Mouse (Mus musculus): ENCODE results near the gene Tcf23.

DNA sequence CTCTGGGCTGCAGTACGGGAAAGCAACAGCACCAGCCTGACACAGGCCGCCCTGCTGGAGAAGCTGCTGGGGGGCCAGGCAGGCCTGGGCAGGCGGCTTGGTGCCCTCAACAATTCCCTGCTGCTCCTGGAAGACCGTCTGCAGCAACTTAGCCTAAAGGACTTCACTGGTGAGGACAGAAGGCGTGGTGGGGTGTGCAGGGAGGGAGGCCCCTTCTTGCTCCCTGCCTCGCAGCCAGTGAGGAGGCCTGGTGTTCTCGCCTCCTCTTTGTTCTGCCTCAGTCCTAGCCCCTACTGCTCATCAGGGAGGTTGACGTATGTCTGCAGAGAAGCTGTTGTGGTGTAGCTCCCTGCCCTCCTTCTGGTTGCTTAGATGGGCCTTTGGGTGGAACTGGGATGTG lies 49.8 kb upstream of the Tcf23 start:
- TF ChIP-seq CTCF (IDR thresholded peaks at IDR 0.05; ENCODE audit: borderline replicate concordance, insufficient read depth, low read length) = no peak
- TF ChIP-seq POLR2A (IDR thresholded peaks at IDR 0.05; ENCODE audit: low read depth, low read length) = no peak

Measured in embryonic fibroblast, embryonic 13.5 days (primary cell).